Mouse (Mus musculus): ENCODE measurements around the gene Tada2b. TPM values are rescaled to one million over a fixed set of nuclear protein-coding genes. Genes with fewer than 3 reads are reported as not detected.

Tada2b gene
- total and polyA plus RNA-seq, 3 experiments, result 12.6 to 16.8 (median 15.5) TPM

DNA sequence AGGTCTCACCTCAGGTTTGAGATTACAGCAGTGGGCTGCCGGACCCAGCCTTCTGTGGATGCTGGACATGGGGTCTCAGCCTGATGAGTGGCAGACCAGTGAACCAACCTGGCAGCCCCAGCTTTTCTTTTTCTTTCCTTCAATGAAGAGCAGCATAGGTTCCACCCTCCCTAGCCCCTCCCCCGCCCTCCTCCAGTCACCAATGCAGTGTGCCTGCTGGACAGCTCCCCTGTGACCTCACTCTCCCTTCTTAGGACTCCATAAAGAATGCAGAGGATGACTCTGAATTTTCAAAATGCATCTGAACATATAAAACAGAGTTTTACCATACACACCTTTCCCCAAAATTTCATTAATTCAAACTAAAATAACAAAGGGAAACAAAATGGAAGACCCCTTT, 52.4 kb downstream of the Tada2b start:
- no peak for DNase-seq (ENCODE audit: low spot score)
- Histone ChIP-seq H3K27me3 (ENCODE audit: insufficient read depth, low read length) (peaks cover 6% of the 10 kb centered on the region; the same call in 1 of the 2 replicates), H3K4me3 (ENCODE audit: low read depth, low read length) (no peak overlapping the region), H3K36me3 (replicated peaks) (no peaks in the 10 kb centered on the region), H3K9me3 (replicated peaks) (no peaks in the 10 kb centered on the region), H3K4me1 (ENCODE audit: insufficient read depth, low read depth, low read length) (no peaks in the 10 kb centered on the region)
- ATAC-seq (ENCODE audit: extremely low read depth, insufficient number of reproducible peaks, low FRiP score, poor library complexity, severe bottlenecking), result no peak
- no peak for TF ChIP-seq POLR2AphosphoS5 (IDR thresholded peaks at IDR 0.05; ENCODE audit: insufficient replicate concordance, low read depth, low read length)
- TF ChIP-seq GATA1 (IDR thresholded peaks at IDR 0.05; ENCODE audit: borderline replicate concordance, low read length), result no peak
- no peak for TF ChIP-seq CTCF (IDR thresholded peaks at IDR 0.05; ENCODE audit: low read depth, low read length)
- TF ChIP-seq GATA2 (IDR thresholded peaks at IDR 0.05; ENCODE audit: borderline replicate concordance, low read depth, low read length), result no peak
- no peak for TF ChIP-seq TAL1 (conservative IDR thresholded peaks at IDR 0.05; ENCODE audit: low read depth, low read length)

DNA sequence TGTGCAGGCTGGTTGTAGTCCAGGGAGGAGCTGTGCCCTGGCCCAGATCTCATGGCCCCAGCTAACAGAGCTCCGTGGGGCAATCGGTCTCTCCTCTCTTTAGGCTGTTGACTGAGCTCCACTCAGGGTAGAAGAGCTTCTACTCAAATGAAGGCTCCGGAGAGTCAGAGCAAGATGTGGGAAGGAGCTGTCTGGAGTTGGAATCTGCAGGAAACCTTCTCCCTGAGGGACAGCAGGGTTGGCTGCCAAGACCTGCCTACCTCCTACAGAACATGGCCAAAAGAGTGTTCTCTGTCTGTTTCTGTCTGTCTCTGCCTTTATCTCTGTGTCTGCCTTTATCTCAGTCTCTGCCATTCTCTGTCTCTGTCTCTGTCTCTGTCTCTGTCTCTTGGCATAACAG, 54.5 kb downstream of the Tada2b start:
- H3K36me3 ChIP-seq (replicated peaks), result no peaks in the 10 kb centered on the region
- H3K4me3 ChIP-seq (ENCODE audit: low read depth, low read length), result no peak overlapping the region
- no peak for DNase-seq (ENCODE audit: low spot score)
- TF ChIP-seq GATA1 (IDR thresholded peaks at IDR 0.05; ENCODE audit: borderline replicate concordance, low read length) (no peak), POLR2AphosphoS5 (IDR thresholded peaks at IDR 0.05; ENCODE audit: insufficient replicate concordance, low read depth, low read length) (no peak), CTCF (IDR thresholded peaks at IDR 0.05; ENCODE audit: low read depth, low read length) (no peak), GATA2 (IDR thresholded peaks at IDR 0.05; ENCODE audit: borderline replicate concordance, low read depth, low read length) (no peak), TAL1 (conservative IDR thresholded peaks at IDR 0.05; ENCODE audit: low read depth, low read length) (no peak)
- no peaks in the 10 kb centered on the region; the same call in 1 of the 2 replicates for H3K27me3 ChIP-seq (ENCODE audit: insufficient read depth, low read length)
- no peaks in the 10 kb centered on the region for H3K9me3 ChIP-seq (replicated peaks)
- ATAC-seq (ENCODE audit: extremely low read depth, insufficient number of reproducible peaks, low FRiP score, poor library complexity, severe bottlenecking), result no peak
- no peaks in the 10 kb centered on the region for H3K4me1 ChIP-seq (ENCODE audit: insufficient read depth, low read depth, low read length)

- no peaks in the 10 kb centered on the region for H3K9me3 ChIP-seq (replicated peaks)
- ATAC-seq (ENCODE audit: extremely low read depth, insufficient number of reproducible peaks, low FRiP score, poor library complexity, severe bottlenecking), result no peak
- H3K36me3 ChIP-seq (replicated peaks), result no peaks in the 10 kb centered on the region
- H3K4me1 ChIP-seq (ENCODE audit: insufficient read depth, low read depth, low read length), result no peaks in the 10 kb centered on the region
- DNase-seq (ENCODE audit: low spot score), result no peak
- H3K27me3 ChIP-seq (ENCODE audit: insufficient read depth, low read length), result no peaks in the 10 kb centered on the region; the same call in none of the 2 replicates
- H3K4me3 ChIP-seq (ENCODE audit: low read depth, low read length), result no peak overlapping the region
- TF ChIP-seq POLR2AphosphoS5 (IDR thresholded peaks at IDR 0.05; ENCODE audit: insufficient replicate concordance, low read depth, low read length) (no peak), CTCF (IDR thresholded peaks at IDR 0.05; ENCODE audit: low read depth, low read length) (no peak), GATA1 (IDR thresholded peaks at IDR 0.05; ENCODE audit: borderline replicate concordance, low read length) (no peak), TAL1 (conservative IDR thresholded peaks at IDR 0.05; ENCODE audit: low read depth, low read length) (no peak), GATA2 (IDR thresholded peaks at IDR 0.05; ENCODE audit: borderline replicate concordance, low read depth, low read length) (no peak)
Observed at GRCm38 (mm10) chr5:36427831-36428230, 56.3 kb downstream of the Tada2b start.

DNA sequence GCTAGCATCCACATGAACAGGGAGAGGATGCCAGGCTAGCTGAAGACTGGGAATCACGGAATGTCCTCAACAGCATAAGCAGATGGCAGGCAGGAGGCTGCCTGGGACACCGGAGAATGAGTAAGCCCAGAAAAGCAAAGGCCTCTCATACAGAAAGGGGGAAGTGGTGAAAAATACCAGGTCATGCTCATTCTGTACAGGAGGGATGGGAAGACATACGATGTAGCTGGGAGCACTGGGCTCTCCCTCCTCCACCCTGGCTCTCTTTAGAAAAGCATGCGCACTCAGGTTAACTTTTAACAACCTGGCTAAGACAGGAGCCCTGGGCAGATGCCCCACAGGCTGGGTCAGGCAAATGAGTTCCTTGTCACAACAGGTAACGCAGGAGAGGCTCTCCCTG, 57.7 kb downstream of the Tada2b start:
- H3K27me3 ChIP-seq (ENCODE audit: insufficient read depth, low read length), result peaks cover 4% of the 10 kb centered on the region
- ATAC-seq (ENCODE audit: extremely low read depth, insufficient number of reproducible peaks, low FRiP score, poor library complexity, severe bottlenecking) (no peak), DNase-seq (ENCODE audit: low spot score) (no peak)
- H3K9me3 ChIP-seq (replicated peaks), result no peaks in the 10 kb centered on the region
- TF ChIP-seq CTCF (IDR thresholded peaks at IDR 0.05; ENCODE audit: low read depth, low read length) (no peak), TAL1 (conservative IDR thresholded peaks at IDR 0.05; ENCODE audit: low read depth, low read length) (no peak), GATA1 (IDR thresholded peaks at IDR 0.05; ENCODE audit: borderline replicate concordance, low read length) (no peak), POLR2AphosphoS5 (IDR thresholded peaks at IDR 0.05; ENCODE audit: insufficient replicate concordance, low read depth, low read length) (no peak), GATA2 (IDR thresholded peaks at IDR 0.05; ENCODE audit: borderline replicate concordance, low read depth, low read length) (no peak)
- H3K36me3 ChIP-seq (replicated peaks), result no peaks in the 10 kb centered on the region
- no peaks in the 10 kb centered on the region for H3K4me1 ChIP-seq (ENCODE audit: insufficient read depth, low read depth, low read length)
- no peak overlapping the region for H3K4me3 ChIP-seq (ENCODE audit: low read depth, low read length)

DNA sequence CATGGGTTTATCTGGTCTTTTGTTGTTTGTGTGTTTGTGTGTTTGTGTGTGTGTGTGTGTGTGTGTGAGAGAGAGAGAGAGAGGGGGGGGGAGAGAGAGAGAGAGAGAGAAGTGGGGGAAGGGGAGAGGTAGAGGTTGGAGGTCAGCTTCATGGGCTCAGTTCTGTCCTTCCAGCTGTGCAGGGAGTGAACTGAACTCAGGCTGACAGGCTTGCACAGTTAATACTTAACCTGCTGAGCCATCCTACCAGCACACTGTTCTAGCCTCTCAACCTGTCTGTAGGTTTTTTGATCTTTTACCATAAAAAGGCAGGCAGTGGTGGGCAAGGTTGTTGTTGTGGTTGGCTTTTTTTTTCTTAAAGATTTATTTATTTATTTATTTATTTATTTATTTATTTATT, 59.4 kb downstream of the Tada2b start:
- H3K27me3 ChIP-seq (ENCODE audit: insufficient read depth, low read length), result peaks cover 4% of the 10 kb centered on the region
- no peak for ATAC-seq (ENCODE audit: extremely low read depth, insufficient number of reproducible peaks, low FRiP score, poor library complexity, severe bottlenecking)
- TF ChIP-seq GATA2 (IDR thresholded peaks at IDR 0.05; ENCODE audit: borderline replicate concordance, low read depth, low read length), result no peak
- no peak for TF ChIP-seq POLR2AphosphoS5 (IDR thresholded peaks at IDR 0.05; ENCODE audit: insufficient replicate concordance, low read depth, low read length)
- no peak for TF ChIP-seq GATA1 (IDR thresholded peaks at IDR 0.05; ENCODE audit: borderline replicate concordance, low read length)
- no peak for TF ChIP-seq CTCF (IDR thresholded peaks at IDR 0.05; ENCODE audit: low read depth, low read length)
- TF ChIP-seq TAL1 (conservative IDR thresholded peaks at IDR 0.05; ENCODE audit: low read depth, low read length), result no peak

More for the DNA sequence above, 59.4 kb downstream of the Tada2b start:
- H3K4me1 ChIP-seq (ENCODE audit: insufficient read depth, low read depth, low read length), result no peaks in the 10 kb centered on the region
- H3K4me3 ChIP-seq (ENCODE audit: low read depth, low read length), result no peak overlapping the region
- DNase-seq (ENCODE audit: low spot score), result no peak
- no peaks in the 10 kb centered on the region for H3K36me3 ChIP-seq (replicated peaks)
- H3K9me3 ChIP-seq (replicated peaks), result no peaks in the 10 kb centered on the region

Other genes starting within 250 kb of the Tada2b start
- not detected in 2 replicates for gene Sorcs2, start 86.1 kb downstream of the Tada2b start, total RNA-seq (2014; fragmentation: Nextera tagmentation)
- gene Sorcs2, start 86.1 kb downstream of the Tada2b start, total RNA-seq (2017), result under 0.01 and 0.22 TPM in 2 replicates
- 0.04 and 0.07 TPM in 2 replicates for gene Sorcs2, start 86.1 kb downstream of the Tada2b start, polyA plus RNA-seq (2012)
- 18.3 and 20.8 TPM in 2 replicates for gene Grpel1, start 19.3 kb downstream of the Tada2b start, total RNA-seq (2014; fragmentation: Nextera tagmentation)
- gene Grpel1, start 19.3 kb downstream of the Tada2b start, total RNA-seq (2017), result 32.9 and 34.7 TPM in 2 replicates
- 13.1 and 16.7 TPM in 2 replicates for gene Grpel1, start 19.3 kb downstream of the Tada2b start, polyA plus RNA-seq (2012)
- not detected in 2 replicates for gene Ccdc96, start 303 bp upstream of the Tada2b start, total RNA-seq (2014; fragmentation: Nextera tagmentation)
- gene Ccdc96, start 303 bp upstream of the Tada2b start, total RNA-seq (2017), result 0.29 and 0.60 TPM in 2 replicates
- gene Ccdc96, start 303 bp upstream of the Tada2b start, polyA plus RNA-seq (2012), result 0.21 and 0.25 TPM in 2 replicates
- 12.5 and 15.7 TPM in 2 replicates for gene Tbc1d14, start 109.0 kb upstream of the Tada2b start, total RNA-seq (2014; fragmentation: Nextera tagmentation)
- 7.7 and 8.0 TPM in 2 replicates for gene Tbc1d14, start 109.0 kb upstream of the Tada2b start, total RNA-seq (2017)
- 13.1 and 15.2 TPM in 2 replicates for gene Tbc1d14, start 109.0 kb upstream of the Tada2b start, polyA plus RNA-seq (2012)
- 21.4 and 27.5 TPM in 2 replicates for gene D5Ertd579e, start 211.7 kb upstream of the Tada2b start, total RNA-seq (2014; fragmentation: Nextera tagmentation)
- gene D5Ertd579e, start 211.7 kb upstream of the Tada2b start, total RNA-seq (2017), result 34.4 and 39.4 TPM in 2 replicates
- gene D5Ertd579e, start 211.7 kb upstream of the Tada2b start, polyA plus RNA-seq (2012), result 3.4 and 3.5 TPM in 2 replicates